Mouse (Mus musculus) G1E (cell line): ENCODE measurements around the gene Gm12216. TPM values are rescaled to one million over a fixed set of nuclear protein-coding genes. Genes with fewer than 3 reads are reported as not detected.

Source experiments
- ATAC-seq: 2 replicates; pipeline ENCODE4 v1.8.0; 2016; ENCODE audit warnings: mild to moderate bottlenecking; ENCODE audit not compliant: insufficient number of reproducible peaks, poor library complexity, low FRiP score, severe bottlenecking; ENCODE audit errors: extremely low read depth
- DNase-seq: peaks from one replicate; pipeline ENCODE4 v3.0.0; 2012; ENCODE audit warnings: low spot score
- H3K27me3 ChIP-seq: 2 replicates; pipeline ENCODE4 v1.6.1; 2012; ENCODE audit warnings: mild to moderate bottlenecking, low read length, inconsistent platforms; ENCODE audit not compliant: insufficient read depth
- H3K36me3 ChIP-seq: replicated peaks from 2 replicates; pipeline ENCODE3; 2012; ENCODE audit warnings: mild to moderate bottlenecking, inconsistent platforms
- H3K4me1 ChIP-seq: 2 replicates; pipeline ENCODE4 v1.6.1; 2012; ENCODE audit warnings: low read depth, low read length, inconsistent platforms, mixed read lengths; ENCODE audit not compliant: insufficient read depth
- H3K4me3 ChIP-seq: 2 replicates; pipeline ENCODE4 v1.5.1; 2012; ENCODE audit warnings: low read depth, mild to moderate bottlenecking, inconsistent platforms, low read length, moderate library complexity, mixed read lengths
- H3K9me3 ChIP-seq: replicated peaks from 2 replicates; pipeline ENCODE4 v1.6.1; 2012; ENCODE audit warnings: inconsistent platforms
- CTCF ChIP-seq: IDR thresholded peaks from 2 replicates; pipeline ENCODE4 v1.5.1; 2012; ENCODE audit warnings: low read depth, low read length, inconsistent platforms, mixed read lengths
- GATA1 ChIP-seq: IDR thresholded peaks from 2 replicates; pipeline ENCODE4 v1.6.1; 2012; ENCODE audit warnings: borderline replicate concordance, low read length, inconsistent platforms, mixed read lengths
- GATA2 ChIP-seq: IDR thresholded peaks from 2 replicates; pipeline ENCODE4 v1.6.1; 2012; ENCODE audit warnings: low read depth, low read length, inconsistent platforms, borderline replicate concordance
- POLR2AphosphoS5 ChIP-seq: IDR thresholded peaks from 2 replicates; pipeline ENCODE4 v1.6.1; 2012; ENCODE audit warnings: low read depth, low read length, inconsistent platforms; ENCODE audit not compliant: insufficient replicate concordance
- TAL1 ChIP-seq: conservative IDR thresholded peaks from 2 replicates; pipeline ENCODE4 v1.6.1; 2012; ENCODE audit warnings: low read depth, low read length, inconsistent platforms, mixed read lengths
- polyA plus RNA-seq: library from polyadenylated mRNA; stranded (reverse); fragments of >175 nt; gene quantifications from 2 replicates; pipeline ENCODE4 v1.2.3, GENCODE M21; 2012
- total RNA-seq, 2 experiments: library from RNA; stranded (forward) in 1 of 2; stranded (reverse) in 1 of 2; fragments of 200-1000 nt in 1 of 2; fragments of >200 nt in 1 of 2; fragmentation: Nextera tagmentation in 1 of 2; gene quantifications; 2 replicates each; pipeline ENCODE4 v1.2.3; 2014 to 2017

Gm12216 gene
- total and polyA plus RNA-seq, 3 experiments = 0.16 TPM; not detected in 2

DNA sequence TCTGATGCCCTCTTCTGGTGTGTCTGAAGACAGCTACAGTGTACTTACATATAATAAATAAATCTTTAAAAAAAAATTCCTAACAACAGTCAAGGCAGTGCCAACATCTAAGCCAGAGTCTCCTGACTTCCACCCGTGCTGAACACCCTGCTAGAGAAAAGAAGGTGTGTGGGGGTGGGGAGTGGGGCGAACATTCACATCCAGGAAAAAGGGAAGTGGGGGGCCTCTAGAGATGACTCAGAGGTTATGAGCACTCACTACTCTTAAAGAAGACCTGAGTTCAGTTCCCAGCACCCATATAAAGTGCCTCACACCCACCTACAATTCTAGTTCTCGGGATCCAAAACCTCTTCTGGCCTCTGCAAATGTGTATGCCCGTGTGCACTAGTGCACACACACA is 33.6 kb downstream of the Gm12216 start:
- Histone ChIP-seq H3K4me1 (peaks cover 10% of the 10 kb centered on the region), H3K9me3 (no peaks in the 10 kb centered on the region), H3K27me3 (peaks cover 8% of the 10 kb centered on the region), H3K4me3 (no peak overlapping the region), H3K36me3 (no peaks in the 10 kb centered on the region)
- ATAC-seq = no peak
- TF ChIP-seq GATA2 (no peak), GATA1 (no peak), CTCF (no peak), POLR2AphosphoS5 (no peak), TAL1 (no peak)
- no peak for DNase-seq

GRCm38 (mm10) chr11:53821945-53822338 is 37.1 kb downstream of the Gm12216 start:
- peaks cover 10% of the 10 kb centered on the region for H3K4me1 ChIP-seq
- ATAC-seq (no peak), DNase-seq (no peak)
- no peak overlapping the region for H3K4me3 ChIP-seq
- H3K9me3 ChIP-seq = no peaks in the 10 kb centered on the region
- no peaks in the 10 kb centered on the region for H3K36me3 ChIP-seq
- H3K27me3 ChIP-seq = peaks cover 15% of the 10 kb centered on the region
- TF ChIP-seq GATA1 (no peak), TAL1 (no peak), GATA2 (no peak), CTCF (no peak), POLR2AphosphoS5 (no peak)

- Histone ChIP-seq H3K4me3 (no peak overlapping the region), H3K4me1 (peaks cover 10% of the 10 kb centered on the region), H3K9me3 (no peaks in the 10 kb centered on the region), H3K36me3 (no peaks in the 10 kb centered on the region), H3K27me3 (peaks cover 16% of the 10 kb centered on the region)
- TF ChIP-seq CTCF = no peak
- no peak for TF ChIP-seq GATA1
- no peak for TF ChIP-seq TAL1
- TF ChIP-seq GATA2 = no peak
- TF ChIP-seq POLR2AphosphoS5 = no peak
- DNase-seq (no peak), ATAC-seq (no peak)
Measured at GRCm38 (mm10) chr11:53821230-53821944, 37.7 kb downstream of the Gm12216 start.

- Histone ChIP-seq H3K4me1 (peaks cover 8% of the 10 kb centered on the region), H3K9me3 (no peaks in the 10 kb centered on the region), H3K27me3 (peaks cover 13% of the 10 kb centered on the region), H3K4me3 (no peak overlapping the region), H3K36me3 (no peaks in the 10 kb centered on the region)
- ATAC-seq (no peak), DNase-seq (no peak)
- TF ChIP-seq GATA2 (no peak), POLR2AphosphoS5 (no peak), TAL1 (no peak), GATA1 (no peak), CTCF (no peak)
Measured at GRCm38 (mm10) chr11:53820516-53821170, 38.4 kb downstream of the Gm12216 start.

GRCm38 (mm10) chr11:53819511-53819910 is 39.5 kb downstream of the Gm12216 start:
- no peaks in the 10 kb centered on the region for H3K36me3 ChIP-seq
- H3K27me3 ChIP-seq = peaks cover 13% of the 10 kb centered on the region
- no peak for ATAC-seq
- peaks cover 5% of the 10 kb centered on the region for H3K4me1 ChIP-seq
- H3K9me3 ChIP-seq = no peaks in the 10 kb centered on the region
- no peak overlapping the region for H3K4me3 ChIP-seq
- TF ChIP-seq TAL1 (no peak), CTCF (no peak), GATA1 (no peak), POLR2AphosphoS5 (no peak), GATA2 (no peak)
- DNase-seq = no peak

DNA sequence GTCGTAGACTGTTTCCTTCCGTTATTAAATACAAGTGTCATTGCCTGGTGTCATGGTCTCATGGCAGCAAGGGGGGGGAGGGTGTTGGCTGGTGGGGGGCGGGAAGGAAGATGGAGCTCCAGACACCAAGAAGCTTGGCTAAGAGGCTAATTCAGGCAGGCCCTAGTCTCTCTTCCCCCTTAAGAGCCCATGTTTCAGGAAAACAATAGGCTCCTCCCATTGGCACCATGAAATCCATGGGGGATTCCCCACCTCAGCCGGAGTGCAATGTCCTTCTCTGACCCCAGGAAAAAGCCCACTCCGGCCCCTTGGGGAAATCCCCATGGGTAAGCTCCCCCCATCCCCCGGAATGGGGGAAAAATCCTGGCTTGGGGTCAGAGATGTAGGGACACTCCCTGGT is 40.3 kb downstream of the Gm12216 start:
- TF ChIP-seq GATA1 = no peak
- no peak for TF ChIP-seq CTCF
- no peak for TF ChIP-seq POLR2AphosphoS5
- TF ChIP-seq TAL1 = no peak
- no peak for TF ChIP-seq GATA2
- no peak for DNase-seq
- H3K9me3 ChIP-seq = no peaks in the 10 kb centered on the region

More for the DNA sequence above, 40.3 kb downstream of the Gm12216 start:
- Histone ChIP-seq H3K4me1 (peaks cover 5% of the 10 kb centered on the region), H3K27me3 (peaks cover 13% of the 10 kb centered on the region), H3K36me3 (no peaks in the 10 kb centered on the region), H3K4me3 (no peak overlapping the region)
- ATAC-seq = no peak
